In the genomic region with DNA sequence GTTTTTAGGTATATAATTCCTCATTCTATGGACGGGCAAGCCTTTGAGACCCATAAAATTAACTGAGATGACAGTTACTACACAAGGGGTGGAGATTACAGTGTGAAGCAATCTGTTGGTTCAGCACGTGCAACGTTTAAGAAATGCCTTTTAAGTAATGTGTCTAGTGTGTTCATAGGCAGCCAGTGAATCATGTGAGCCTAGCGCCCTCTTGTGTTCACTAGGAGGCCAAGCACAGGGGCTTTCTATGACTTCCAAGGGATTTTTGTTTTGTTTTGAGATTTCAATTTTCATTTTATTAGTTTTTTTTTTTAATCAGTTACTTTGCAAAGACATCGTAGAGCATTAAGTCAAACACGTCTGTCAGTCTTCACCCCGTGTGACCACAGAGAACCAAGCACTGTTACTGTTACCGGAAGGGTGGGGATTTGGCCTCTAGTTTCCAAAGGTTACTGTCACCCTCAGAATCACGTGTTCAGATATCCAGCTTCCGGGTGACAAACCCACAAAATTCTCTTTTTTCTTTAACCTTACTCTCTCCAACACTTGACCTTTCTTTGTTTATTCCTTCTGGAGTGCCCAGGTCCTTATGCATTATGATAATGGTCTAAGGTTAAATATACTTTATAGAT, we compare ENCODE assay signal across 8 mouse cellular contexts. TPM values are rescaled to one million over a fixed set of nuclear protein-coding genes. Genes with fewer than 3 reads are reported as not detected.
DNase-seq lines count a peak whose midpoint lies in the region; ATAC-seq and TF ChIP-seq lines count a peak whose summit lies in the region.

No protein-coding gene starts in this region.

- TF ChIP-seq POLR2A in myocyte (IDR thresholded peaks at IDR 0.05; ENCODE audit: insufficient read length, low read depth): no peak

- 15% methylated on average over 10 of the region's 10 CpGs for WGBS in liver, embryonic 14.5 days (ENCODE audit: insufficient replicate concordance)

- H3K4me3 ChIP-seq in G1E (ENCODE audit: low read depth, low read length): no peak overlapping the region
- no peak overlapping the region for H3K4me3 ChIP-seq in liver, embryonic 14.5 days (ENCODE audit: insufficient read depth in 1 of 2, low read depth in 2 of 2, low read length in 2 of 2)
- no peak overlapping the region for H3K4me3 ChIP-seq in myocyte

- H3K4me2 ChIP-seq in liver, embryonic 14.5 days (ENCODE audit: low read depth): peak overlapping the region; percentile 6; the same call in 1 of the 2 replicates
- peak overlapping the region; percentile 86 for H3K4me2 ChIP-seq in myocyte (ENCODE audit: low read depth)

- H3K9ac ChIP-seq in liver, embryonic 14.5 days (replicated peaks): no peak overlapping the region

- no peak overlapping the region for H3ac ChIP-seq in myocyte (ENCODE audit: control insufficient read depth, insufficient read length)

- intact Hi-C loops in heart, postnatal 10 days (cut with DNase I): no loop called here

- H3K79me2 ChIP-seq in myocyte (ENCODE audit: control insufficient read depth, insufficient read depth): no peaks in the 10 kb centered on the region

- TF ChIP-seq CTCF in G1E (IDR thresholded peaks at IDR 0.05; ENCODE audit: low read depth, low read length): peak; percentile 73
- TF ChIP-seq CTCF in liver, embryonic 14.5 days (IDR thresholded peaks at IDR 0.05; ENCODE audit: low read depth): peak; percentile 75

- H3K9me3 ChIP-seq in G1E (replicated peaks): no peaks in the 10 kb centered on the region
- H3K9me3 ChIP-seq in liver, embryonic 14.5 days (ENCODE audit: control insufficient read depth, low read length): no peaks in the 10 kb centered on the region

- H3K36me3 ChIP-seq in G1E (replicated peaks): no peaks in the 10 kb centered on the region
- H3K36me3 ChIP-seq in liver, embryonic 14.5 days (replicated peaks; ENCODE audit: control insufficient read depth, insufficient read depth, low read depth): no peaks in the 10 kb centered on the region
- no peaks in the 10 kb centered on the region for H3K36me3 ChIP-seq in myocyte (ENCODE audit: control insufficient read depth, insufficient read depth)

- peaks cover 3% of the 10 kb centered on the region; the same call in 1 of the 2 replicates for H3K4me1 ChIP-seq in G1E (ENCODE audit: insufficient read depth, low read depth, low read length)
- peaks cover 0 to 4% of the 10 kb centered on the region in 2 experiments; a peak in 2 of 4 replicates for H3K4me1 ChIP-seq in liver, embryonic 14.5 days (replicated peaks; ENCODE audit: control insufficient read depth in 2 of 2, insufficient read depth in 2 of 2, low read length in 1 of 2)

- no peak overlapping the region for H3K27ac ChIP-seq in liver, embryonic 14.5 days

- no peak for TF ChIP-seq EP300 in liver, embryonic 14.5 days (IDR thresholded peaks at IDR 0.05; ENCODE audit: low read depth)

- peak; percentile 54; the same call in 1 of the 2 replicates for ATAC-seq in G1E (ENCODE audit: extremely low read depth, insufficient number of reproducible peaks, low FRiP score, poor library complexity, severe bottlenecking)
- ATAC-seq in liver, embryonic 14.5 days (ENCODE audit: insufficient read depth): no peak

- DNase-seq in layer of hippocampus, postnatal 10 days (ENCODE audit: low spot score in 2 of 2): peak; percentile 30 to 33
- no peak for DNase-seq in layer of hippocampus, adult 9-10 months (ENCODE audit: low spot score)
- DNase-seq in G1E (ENCODE audit: low spot score): peak; percentile 21
- peak; percentile 54 to 63 for DNase-seq in cerebellum, postnatal 14 days
- DNase-seq in heart, postnatal 10 days: peak; percentile 42 to 61
- DNase-seq in liver, embryonic 14.5 days (ENCODE audit: low read depth in 3 of 3, low spot score in 3 of 3): peak in 2 of 3 experiments; percentile 18 to 25
- no peak for DNase-seq in frontal cortex, postnatal 25 days (ENCODE audit: low spot score in 2 of 2)

- H3K27me3 ChIP-seq in G1E (ENCODE audit: insufficient read depth, low read length) (peaks cover 10% of the 10 kb centered on the region; the same call in 1 of the 2 replicates), myocyte (ENCODE audit: control insufficient read depth, insufficient read depth, insufficient read length) (no peaks in the 10 kb centered on the region)
- no peaks in the 10 kb centered on the region for H3K27me3 ChIP-seq in liver, embryonic 14.5 days (ENCODE audit: control insufficient read depth, insufficient read depth, low read length)

TF ChIP-seq in myocyte, 11 proteins besides CTCF, POLR2A, EP300 and RAD21:
- TF ChIP-seq POLR2AphosphoS2 (IDR thresholded peaks at IDR 0.05; ENCODE audit: insufficient read length, low read depth) (no peak), USF1 (IDR thresholded peaks at IDR 0.05; ENCODE audit: low read depth) (no peak), SRF (IDR thresholded peaks at IDR 0.05; ENCODE audit: control insufficient read depth, insufficient read length, low read depth) (no peak), CEBPB (IDR thresholded peaks at IDR 0.05; ENCODE audit: insufficient read depth, poor library complexity, severe bottlenecking) (peak; percentile 59), MYOD1 (IDR thresholded peaks at IDR 0.05; ENCODE audit: control insufficient read depth in 1 of 3, insufficient read length in 2 of 3, low read depth in 2 of 3) (no peak), TCF3 (IDR thresholded peaks at IDR 0.05; ENCODE audit: insufficient read length, low read depth) (no peak)

RNA-seq across cellular contexts. Expression of a gene that starts 20.8 kb away (rescaled TPM):
- 10 to 100 TPM; 48.4 to 51.7 TPM for total RNA-seq in layer of hippocampus, postnatal 10 days (2021)
- total RNA-seq in G1E (2014; fragmentation: Nextera tagmentation): 68.3 and 80.4 TPM in 2 replicates
- 64.5 and 81.3 TPM in 2 replicates for total RNA-seq in G1E (2017)
- 4.2 and 9.9 TPM in 2 replicates for polyA plus RNA-seq in G1E (2012)
- total RNA-seq in heart, postnatal 10 days (2021): 100 to 1,000 TPM; 163 to 166 TPM
- 8.9 and 21.6 TPM in 2 replicates for polyA plus RNA-seq in liver, embryonic 14.5 days (2012; rRNA removed)
- polyA plus RNA-seq in liver, embryonic 14.5 days (2014; fragmentation: Nextera tagmentation; extraction: Ambion mirVana): 41.8 and 44.9 TPM in 2 replicates
- 51.9 TPM for polyA plus RNA-seq in myocyte (2012; fragmentation: generic; extraction: Trizol)

RNA-seq across cellular contexts. Expression of a gene that starts 50.9 kb away (rescaled TPM):
- total RNA-seq in layer of hippocampus, postnatal 10 days (2021): under 1 TPM; 0.45 to 0.78 TPM
- total RNA-seq in G1E (2014; fragmentation: Nextera tagmentation): not detected in 2 replicates
- 0.05 TPM in 1 of 2 replicates, not detected in the other for total RNA-seq in G1E (2017)
- polyA plus RNA-seq in G1E (2012): not detected in 2 replicates
- total RNA-seq in heart, postnatal 10 days (2021): under 1 TPM; 0.25 to 0.36 TPM
- 0.11 and 0.31 TPM in 2 replicates for polyA plus RNA-seq in liver, embryonic 14.5 days (2012; rRNA removed)
- polyA plus RNA-seq in liver, embryonic 14.5 days (2014; fragmentation: Nextera tagmentation; extraction: Ambion mirVana): 0.29 and 0.39 TPM in 2 replicates
- 0.01 TPM for polyA plus RNA-seq in myocyte (2012; fragmentation: generic; extraction: Trizol)

Comparison
In these comparisons a context has a peak if more than half of its experiments do, and no peak if none do; other contexts are left out.
1. DNase-seq: peak in layer of hippocampus, postnatal 10 days (2 of 2), G1E (single experiment), cerebellum, postnatal 14 days (2 of 2), heart, postnatal 10 days (2 of 2) and liver, embryonic 14.5 days (2 of 3); none in layer of hippocampus, adult 9-10 months (single experiment) and frontal cortex, postnatal 25 days (0 of 2).